Mouse (Mus musculus) C2C12 (cell line): Measurements from ENCODE around the gene Ccdc158.

Experiments used
- CTCF ChIP-seq: IDR thresholded peaks from one replicate; pipeline ENCODE4 v1.5.1; 2011; ENCODE audit not compliant: control insufficient read depth, insufficient read depth, insufficient read length
- FOSL1 ChIP-seq: IDR thresholded peaks from one replicate; pipeline ENCODE4 v1.8.0; 2011; ENCODE audit warnings: mild to moderate bottlenecking, low read length; ENCODE audit not compliant: poor library complexity, insufficient read depth, severe bottlenecking

- TF ChIP-seq CTCF (no peak), FOSL1 (no peak)
These were observed 47.2 kb downstream of the Ccdc158 start for GRCm38 (mm10) chr5:92627896-92628295.
